Mouse (Mus musculus) hindbrain, embryonic 13.5 days (tissue): ENCODE data around the gene Myocos. TPM values are rescaled to one million over a fixed set of nuclear protein-coding genes. Genes with fewer than 3 reads are reported as not detected.
"Not testable (repeated sequence)": the region's sequence is repeated elsewhere in the genome, so short reads cannot be mapped to it uniquely, and the experiment has no call there.

Source experiments
- ATAC-seq: fragments of 200-750 bp; cut with Nextera tagmentation; 2 replicates; pipeline ENCODE4 v1.8.0; 2017; ENCODE audit warnings: moderate TSS enrichment; ENCODE audit not compliant: low FRiP score
- H3K27ac ChIP-seq: fragments of 300-500 bp; sonication (generic); 2 replicates; pipeline ENCODE4 v1.5.1; 2015; ENCODE audit warnings: inconsistent platforms, mild to moderate bottlenecking, moderate library complexity
- H3K27me3 ChIP-seq: fragments of 300-500 bp; sonication (generic); 2 replicates; pipeline ENCODE4 v1.6.1; 2015; ENCODE audit warnings: mild to moderate bottlenecking, inconsistent platforms
- H3K36me3 ChIP-seq: fragments of 300-500 bp; sonication (generic); 2 replicates; pipeline ENCODE4 v1.6.1; 2015; ENCODE audit warnings: mild to moderate bottlenecking, inconsistent platforms
- H3K4me1 ChIP-seq: fragments of 300-500 bp; sonication (generic); replicated peaks from 2 replicates; pipeline ENCODE4 v1.6.1; 2015; ENCODE audit warnings: inconsistent platforms
- H3K4me2 ChIP-seq: fragments of 300-500 bp; sonication (generic); 2 replicates; pipeline ENCODE4 v1.6.1; 2015; ENCODE audit warnings: inconsistent platforms, mild to moderate bottlenecking, moderate library complexity
- H3K4me3 ChIP-seq: fragments of 300-500 bp; sonication (generic); 2 replicates; pipeline ENCODE4 v1.5.1; 2015; ENCODE audit warnings: mild to moderate bottlenecking, inconsistent platforms
- H3K9ac ChIP-seq: fragments of 300-500 bp; sonication (generic); 2 replicates; pipeline ENCODE4 v1.6.1; 2015; ENCODE audit warnings: mild to moderate bottlenecking, inconsistent platforms
- H3K9me3 ChIP-seq: fragments of 300-500 bp; sonication (generic); 2 replicates; pipeline ENCODE4 v1.6.1; 2016; ENCODE audit warnings: inconsistent platforms
- WGBS: fragments of 180-500 bp; shearing (Covaris S2); methylation state at CpG from one replicate; pipeline ENCODE4 v1.1.7; 2015; 5-methylcytosine and 5-hydroxymethylcytosine counted together
- polyA plus RNA-seq: library from polyadenylated mRNA; unstranded; fragments of >200 nt; fragmentation: Nextera tagmentation; extraction: Ambion mirVana; gene quantifications from 2 replicates; pipeline ENCODE4 v1.2.1, GENCODE M21; 2015

Gene Myocos
- polyA plus RNA-seq, 1 experiment from 2014 or later: not detected

GRCm38 (mm10) chr1:162639051-162639750 is 18.8 kb downstream of the Myocos start, which contains the start of gene Myoc:
TSS of gene Myoc (plus strand) at chr1:162639155.
- H3K4me3 ChIP-seq: no peak within 1 kb of the TSS
- 0 out of 2 replicates have a peak, but pooled peaks have one; percentile 9 for ATAC-seq
- no peak within 1 kb of the TSS for H3K27ac ChIP-seq
- no peak within 1 kb of the TSS for H3K9ac ChIP-seq
- H3K9me3 ChIP-seq: no peaks in the 10 kb centered on the region
- WGBS: 90% methylated on average over 10 of the region's 10 CpGs
- no peak within 1 kb of the TSS for H3K4me2 ChIP-seq
- no peaks in the 10 kb centered on the region for H3K36me3 ChIP-seq
- no peaks in the 10 kb centered on the region for H3K27me3 ChIP-seq
- H3K4me1 ChIP-seq: 0 out of 2 replicates have a peak, but pooled peaks cover 6% of the 10 kb centered on the region

GRCm38 (mm10) chr1:162638535-162638934 is 19.5 kb downstream of the Myocos start:
- 92% methylated on average over 4 of the region's 4 CpGs for WGBS
- no peak overlapping the region for H3K4me2 ChIP-seq
- ATAC-seq: no peak
- no peaks in the 10 kb centered on the region for H3K36me3 ChIP-seq
- H3K4me3 ChIP-seq: no peak overlapping the region
- H3K27me3 ChIP-seq: no peaks in the 10 kb centered on the region
- H3K27ac ChIP-seq: no peak overlapping the region
- no peaks in the 10 kb centered on the region for H3K9me3 ChIP-seq
- H3K9ac ChIP-seq: no peak overlapping the region
- H3K4me1 ChIP-seq: 0 out of 2 replicates have a peak, but pooled peaks cover 3% of the 10 kb centered on the region

GRCm38 (mm10) chr1:162636516-162636915 is 21.5 kb downstream of the Myocos start:
- Histone ChIP-seq H3K36me3 (no peaks in the 10 kb centered on the region), H3K27me3 (no peaks in the 10 kb centered on the region), H3K4me1 (no peaks in the 10 kb centered on the region), H3K9me3 (no peaks in the 10 kb centered on the region), H3K4me3 (no peak overlapping the region), H3K27ac (no peak overlapping the region), H3K4me2 (no peak overlapping the region), H3K9ac (no peak overlapping the region)
- WGBS: 60% methylated on average over 3 of the region's 3 CpGs
- no peak for ATAC-seq

DNA sequence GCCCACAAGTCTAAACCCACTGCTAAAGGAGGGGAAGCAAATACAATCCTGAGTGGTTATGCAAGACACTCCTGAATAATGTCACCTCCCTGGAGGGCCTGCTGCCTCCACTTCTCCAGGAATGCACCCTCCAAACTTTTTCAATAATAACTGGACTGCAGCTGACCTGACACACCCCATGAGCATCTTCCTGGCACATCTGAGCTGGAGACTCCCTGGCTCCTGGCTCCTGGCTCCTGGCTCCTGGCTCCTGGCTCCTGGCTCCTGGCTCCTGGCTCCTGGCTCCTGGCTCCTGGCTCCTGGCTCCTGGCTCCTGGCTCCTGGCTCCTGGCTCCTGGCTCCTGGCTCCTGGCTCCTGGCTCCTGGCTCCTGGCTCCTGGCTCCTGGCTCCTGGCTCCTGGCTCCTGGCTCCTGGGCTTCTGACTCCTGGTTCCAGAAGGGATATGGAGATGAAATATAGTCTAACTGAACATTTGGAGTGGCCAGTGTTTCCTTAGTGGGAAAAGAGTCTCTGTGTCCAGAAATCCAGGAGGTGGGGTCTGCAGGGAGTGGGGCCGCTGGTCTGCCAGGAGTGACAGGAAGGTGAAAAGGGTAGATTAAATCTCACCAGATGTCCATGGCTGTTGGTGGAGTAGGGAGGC is 22.6 kb downstream of the Myocos start:
- not testable (repeated sequence) for H3K4me3 ChIP-seq, H3K4me2 ChIP-seq, H3K27ac ChIP-seq, H3K27me3 ChIP-seq, H3K9ac ChIP-seq, ATAC-seq, H3K9me3 ChIP-seq, H3K4me1 ChIP-seq, H3K36me3 ChIP-seq
- 64% methylated on average over 1 of the region's 1 CpGs for WGBS

DNA sequence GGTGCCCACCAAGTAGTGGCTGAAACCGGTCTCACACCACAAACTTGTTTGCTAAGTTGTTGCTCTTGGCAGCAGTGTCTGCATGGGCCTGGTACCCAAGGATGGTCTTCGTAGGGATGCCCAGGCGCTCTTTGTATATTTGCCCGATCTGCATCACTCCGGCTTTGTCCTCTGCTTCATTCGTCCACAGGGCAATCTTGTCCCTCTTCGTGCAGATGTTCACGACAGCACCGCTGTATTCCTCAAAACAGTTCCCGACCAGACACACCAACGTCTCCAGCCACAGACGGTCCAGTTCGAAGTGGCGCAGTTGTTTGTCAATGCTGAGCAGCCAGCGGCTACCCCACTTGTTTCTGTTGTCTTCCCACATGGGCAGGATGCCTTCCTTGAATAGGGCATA is 29.7 kb downstream of the Myocos start:
- H3K4me3 ChIP-seq, H3K27ac ChIP-seq, H3K27me3 ChIP-seq, H3K9ac ChIP-seq, H3K4me2 ChIP-seq, ATAC-seq, H3K9me3 ChIP-seq, H3K36me3 ChIP-seq: not testable (repeated sequence)
- peaks cover 10% of the 10 kb centered on the region for H3K4me1 ChIP-seq
- WGBS: 96% methylated on average over 15 of the region's 15 CpGs

DNA sequence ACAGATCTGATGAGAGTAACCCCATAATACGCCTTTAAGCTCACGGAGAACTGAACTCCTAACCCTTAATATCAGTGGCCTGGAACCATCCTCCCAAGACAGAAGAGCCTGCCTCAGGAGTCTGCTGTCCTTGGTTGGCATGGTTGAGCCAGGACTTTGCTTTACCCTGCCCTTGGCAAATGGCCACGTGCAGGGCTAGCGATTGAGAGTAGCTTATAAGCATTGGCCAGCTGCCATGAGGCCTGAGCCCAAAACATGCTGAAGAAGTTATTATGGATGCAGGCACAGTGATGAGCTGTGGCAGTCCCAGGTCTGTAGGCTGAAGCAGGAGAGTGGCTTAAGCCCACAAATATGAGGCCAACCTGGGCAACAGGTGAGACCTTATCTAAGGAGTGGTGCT is 30.2 kb downstream of the Myocos start:
- H3K4me2 ChIP-seq, H3K4me3 ChIP-seq, H3K27me3 ChIP-seq, H3K9me3 ChIP-seq, H3K9ac ChIP-seq, H3K27ac ChIP-seq, ATAC-seq, H3K36me3 ChIP-seq: not testable (repeated sequence)
- peaks cover 10% of the 10 kb centered on the region for H3K4me1 ChIP-seq
- 82% methylated on average over 4 of the region's 4 CpGs for whole genome bisulfite sequencing

DNA sequence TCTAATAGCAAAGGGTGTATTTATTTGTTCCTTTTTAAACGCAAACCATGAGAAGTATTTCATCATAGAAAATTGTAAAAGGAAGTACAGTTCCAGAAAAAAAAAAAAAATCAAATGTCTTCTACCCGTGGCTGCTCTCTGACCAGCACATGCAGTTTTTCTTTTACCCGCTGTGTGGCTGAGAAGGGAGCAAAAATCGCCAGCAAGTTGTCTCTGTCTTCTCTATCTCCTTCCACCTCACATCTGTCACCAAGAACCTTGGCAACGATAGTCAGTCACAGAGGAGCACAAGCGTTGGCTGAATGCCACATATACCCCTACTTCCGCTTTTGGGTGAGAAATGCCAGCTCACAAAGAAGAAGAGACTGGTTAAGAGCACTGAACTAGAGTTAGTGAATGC is 32.8 kb downstream of the Myocos start:
- Histone ChIP-seq H3K9me3 (no peaks in the 10 kb centered on the region), H3K27me3 (no peaks in the 10 kb centered on the region), H3K4me1 (peaks cover 10% of the 10 kb centered on the region), H3K4me3 (no peak overlapping the region), H3K9ac (no peak overlapping the region), H3K4me2 (no peak overlapping the region), H3K27ac (no peak overlapping the region), H3K36me3 (no peaks in the 10 kb centered on the region)
- 0 out of 2 replicates have a peak, but pooled peaks have one; percentile 21 for ATAC-seq
- 53% methylated on average over 7 of the region's 7 CpGs for WGBS

DNA sequence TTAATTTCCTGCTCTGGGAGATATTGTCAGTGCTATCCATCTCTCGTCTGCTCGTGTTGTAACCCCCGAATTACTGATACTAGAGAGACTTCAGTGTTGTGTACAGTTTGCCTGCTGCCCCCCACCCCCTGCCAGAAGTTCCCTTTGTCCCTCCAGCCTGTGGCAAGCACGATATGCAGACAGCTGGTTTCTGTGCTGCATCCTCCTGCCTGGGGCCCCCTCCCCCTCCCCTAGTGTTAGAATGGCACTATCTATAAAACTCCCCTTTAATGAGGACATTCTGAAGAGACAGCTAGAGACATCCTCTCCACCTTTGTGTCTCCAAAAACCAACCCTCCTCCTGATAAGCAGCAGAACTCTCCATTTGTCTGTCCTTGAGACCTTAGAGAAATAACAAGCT is 34.1 kb downstream of the Myocos start:
- Histone ChIP-seq H3K9me3 (no peaks in the 10 kb centered on the region), H3K36me3 (no peaks in the 10 kb centered on the region), H3K9ac (no peak overlapping the region), H3K4me3 (no peak overlapping the region), H3K27me3 (no peaks in the 10 kb centered on the region), H3K27ac (no peak overlapping the region), H3K4me2 (no peak overlapping the region), H3K4me1 (peaks cover 10% of the 10 kb centered on the region)
- 32% methylated on average over 4 of the region's 4 CpGs for WGBS
- ATAC-seq: 0 out of 2 replicates have a peak, but pooled peaks have one; percentile 38

DNA sequence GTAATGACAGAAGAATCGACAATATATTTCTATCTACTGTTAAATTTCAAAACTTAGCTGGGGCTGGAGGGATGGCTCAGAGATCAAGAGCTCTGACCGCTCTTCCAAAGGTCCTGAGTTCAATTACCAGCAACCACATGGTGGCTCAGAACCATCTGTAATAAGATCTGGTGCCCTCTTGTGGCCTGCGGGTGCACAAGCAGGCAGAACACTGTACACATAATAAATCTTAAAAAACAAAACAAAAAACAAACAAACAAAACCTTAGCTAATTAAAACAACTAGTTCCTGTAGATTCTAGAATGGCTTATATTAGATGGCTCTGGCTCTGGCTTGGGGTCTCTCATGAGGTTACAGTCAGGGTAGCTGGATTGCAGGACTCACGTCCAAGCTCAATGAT is 37.5 kb downstream of the Myocos start:
- Histone ChIP-seq H3K4me3 (no peak overlapping the region), H3K4me2 (no peak overlapping the region), H3K27ac (no peak overlapping the region), H3K36me3 (no peaks in the 10 kb centered on the region), H3K9me3 (no peaks in the 10 kb centered on the region), H3K4me1 (peaks cover 10% of the 10 kb centered on the region), H3K9ac (no peak overlapping the region), H3K27me3 (no peaks in the 10 kb centered on the region)
- no peak for ATAC-seq
- WGBS: 63% methylated on average over 4 of the region's 4 CpGs

DNA sequence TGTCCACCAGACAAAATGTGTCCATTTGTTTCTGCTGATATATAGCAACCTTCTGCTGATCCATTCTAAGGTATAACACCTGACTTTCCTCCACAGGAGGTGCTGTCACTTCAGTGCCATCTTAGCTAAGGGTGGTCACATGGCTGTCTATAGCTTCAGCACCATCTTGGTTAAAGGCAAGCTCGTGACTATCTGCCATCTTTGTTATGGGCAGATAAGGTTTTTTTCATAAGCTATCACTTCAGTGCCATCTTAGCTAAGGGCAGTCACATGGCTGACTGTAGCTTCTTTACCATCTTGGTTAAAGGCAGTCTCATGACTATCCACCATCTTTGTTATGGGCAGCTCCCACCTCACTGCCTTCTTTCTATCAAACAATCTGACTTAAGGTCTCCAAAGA is 42.5 kb downstream of the Myocos start:
- Histone ChIP-seq H3K27me3 (no peaks in the 10 kb centered on the region), H3K9ac (no peak overlapping the region), H3K4me2 (no peak overlapping the region), H3K4me3 (no peak overlapping the region), H3K4me1 (no peaks in the 10 kb centered on the region), H3K27ac (no peak overlapping the region), H3K36me3 (no peaks in the 10 kb centered on the region), H3K9me3 (no peaks in the 10 kb centered on the region)
- ATAC-seq: peak; percentile 95
- 74% methylated on average over 1 of the region's 1 CpGs for WGBS

GRCm38 (mm10) chr1:162611191-162611590 is 46.8 kb downstream of the Myocos start:
- H3K27me3 ChIP-seq: no peaks in the 10 kb centered on the region
- no peaks in the 10 kb centered on the region for H3K4me1 ChIP-seq
- no peaks in the 10 kb centered on the region for H3K36me3 ChIP-seq
- ATAC-seq: no peak
- H3K9ac ChIP-seq: no peak overlapping the region
- H3K4me2 ChIP-seq: no peak overlapping the region
- H3K4me3 ChIP-seq: no peak overlapping the region
- WGBS: 39% methylated on average over 4 of the region's 4 CpGs
- no peak overlapping the region for H3K27ac ChIP-seq
- H3K9me3 ChIP-seq: no peaks in the 10 kb centered on the region

GRCm38 (mm10) chr1:162609633-162610250 is 48.3 kb downstream of the Myocos start:
- no peaks in the 10 kb centered on the region for H3K27me3 ChIP-seq
- H3K9ac ChIP-seq: no peak overlapping the region
- H3K27ac ChIP-seq: no peak overlapping the region
- H3K36me3 ChIP-seq: no peaks in the 10 kb centered on the region
- H3K4me2 ChIP-seq: no peak overlapping the region
- no peaks in the 10 kb centered on the region for H3K4me1 ChIP-seq
- H3K4me3 ChIP-seq: no peak overlapping the region
- 39% methylated on average over 9 of the region's 9 CpGs for WGBS
- ATAC-seq: no peak
- H3K9me3 ChIP-seq: no peaks in the 10 kb centered on the region
